Mouse (Mus musculus): Measurements from ENCODE around the gene Eif3k. TPM values are rescaled to one million over a fixed set of nuclear protein-coding genes. Genes with fewer than 3 reads are reported as not detected.

Gene Eif3k
- polyA plus RNA-seq, 1 experiment, result 328 TPM

DNA sequence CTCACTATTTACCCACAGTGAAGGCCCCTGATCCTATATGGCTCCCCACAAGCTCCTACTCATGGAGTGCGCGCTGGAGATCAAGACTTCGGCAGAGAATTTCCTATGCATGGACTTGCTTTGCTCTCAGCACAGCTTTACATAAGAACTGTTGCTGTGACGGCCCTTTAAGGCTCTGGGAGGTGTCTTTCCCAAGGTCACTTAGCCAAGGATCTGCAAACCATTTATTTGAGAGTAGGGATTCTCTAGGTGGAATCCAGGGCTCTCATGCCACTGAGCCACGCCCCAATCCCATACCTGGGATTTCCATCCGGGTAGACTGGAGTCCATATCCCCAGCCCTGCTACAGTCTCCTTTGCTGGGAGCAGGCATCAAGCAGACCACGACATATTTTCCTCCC lies 35.6 kb upstream of the Eif3k start:
- Histone ChIP-seq H3K4me1 (ENCODE audit: control insufficient read depth, insufficient read depth, low read length) (no peaks in the 10 kb centered on the region), H3K4me3 (ENCODE audit: insufficient read depth, low read length) (no peak overlapping the region), H3K27ac (ENCODE audit: insufficient read depth, low read length) (no peak overlapping the region)
- no peak for TF ChIP-seq POLR2A (IDR thresholded peaks at IDR 0.05; ENCODE audit: low read depth, low read length)
- TF ChIP-seq CTCF (IDR thresholded peaks at IDR 0.05; ENCODE audit: borderline replicate concordance, insufficient read depth, low read length), result no peak

- Histone ChIP-seq H3K4me1 (ENCODE audit: control insufficient read depth, insufficient read depth, low read length) (no peaks in the 10 kb centered on the region), H3K27ac (ENCODE audit: insufficient read depth, low read length) (no peak overlapping the region), H3K4me3 (ENCODE audit: insufficient read depth, low read length) (no peak overlapping the region)
Measured at GRCm38 (mm10) chr7:29016440-29016839, 34.8 kb upstream of the Eif3k start.

GRCm38 (mm10) chr7:29014984-29015383 lies 33.3 kb upstream of the Eif3k start:
- Histone ChIP-seq H3K4me3 (ENCODE audit: insufficient read depth, low read length) (no peak overlapping the region), H3K4me1 (ENCODE audit: control insufficient read depth, insufficient read depth, low read length) (no peaks in the 10 kb centered on the region), H3K27ac (ENCODE audit: insufficient read depth, low read length) (no peak overlapping the region)
- TF ChIP-seq CTCF (IDR thresholded peaks at IDR 0.05; ENCODE audit: borderline replicate concordance, insufficient read depth, low read length) (no peak), POLR2A (IDR thresholded peaks at IDR 0.05; ENCODE audit: low read depth, low read length) (no peak)

More at GRCm38 (mm10) chr7:29016440-29016839, 34.8 kb upstream of the Eif3k start:
- TF ChIP-seq POLR2A (IDR thresholded peaks at IDR 0.05; ENCODE audit: low read depth, low read length) (no peak), CTCF (IDR thresholded peaks at IDR 0.05; ENCODE audit: borderline replicate concordance, insufficient read depth, low read length) (no peak)

DNA sequence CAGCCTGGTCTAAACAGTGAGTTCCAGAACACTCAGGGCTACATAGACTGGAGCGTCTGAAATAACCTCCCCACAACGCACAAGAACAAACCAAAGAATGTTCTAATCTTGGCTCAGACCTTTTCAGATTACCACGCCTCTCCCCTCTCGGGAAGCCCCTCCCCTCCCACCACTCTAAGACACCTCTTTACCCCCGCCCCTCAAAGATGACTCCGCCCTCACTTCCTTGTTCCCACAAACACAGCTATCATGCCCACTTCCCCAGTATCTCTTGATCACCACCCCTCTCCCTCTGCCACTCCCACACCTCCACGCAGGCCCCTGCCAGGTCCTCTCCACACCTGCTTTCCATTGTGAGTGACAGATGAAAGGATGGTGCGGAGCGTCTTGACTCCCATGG lies 27.1 kb upstream of the Eif3k start:
- H3K4me3 ChIP-seq (ENCODE audit: insufficient read depth, low read length), result no peak overlapping the region
- H3K4me1 ChIP-seq (ENCODE audit: control insufficient read depth, insufficient read depth, low read length), result no peaks in the 10 kb centered on the region
- TF ChIP-seq POLR2A (IDR thresholded peaks at IDR 0.05; ENCODE audit: low read depth, low read length), result no peak
- TF ChIP-seq CTCF (IDR thresholded peaks at IDR 0.05; ENCODE audit: borderline replicate concordance, insufficient read depth, low read length), result no peak
- H3K27ac ChIP-seq (ENCODE audit: insufficient read depth, low read length), result no peak overlapping the region

GRCm38 (mm10) chr7:29008171-29008570 lies 26.5 kb upstream of the Eif3k start:
- no peak for TF ChIP-seq POLR2A (IDR thresholded peaks at IDR 0.05; ENCODE audit: low read depth, low read length)
- TF ChIP-seq CTCF (IDR thresholded peaks at IDR 0.05; ENCODE audit: borderline replicate concordance, insufficient read depth, low read length), result no peak
- no peak overlapping the region for H3K27ac ChIP-seq (ENCODE audit: insufficient read depth, low read length)
- no peaks in the 10 kb centered on the region for H3K4me1 ChIP-seq (ENCODE audit: control insufficient read depth, insufficient read depth, low read length)
- H3K4me3 ChIP-seq (ENCODE audit: insufficient read depth, low read length), result no peak overlapping the region

GRCm38 (mm10) chr7:29007224-29008101 lies 25.8 kb upstream of the Eif3k start:
- Histone ChIP-seq H3K4me3 (ENCODE audit: insufficient read depth, low read length) (no peak overlapping the region), H3K27ac (ENCODE audit: insufficient read depth, low read length) (no peak overlapping the region), H3K4me1 (ENCODE audit: control insufficient read depth, insufficient read depth, low read length) (no peaks in the 10 kb centered on the region)
- TF ChIP-seq POLR2A (IDR thresholded peaks at IDR 0.05; ENCODE audit: low read depth, low read length) (no peak), CTCF (IDR thresholded peaks at IDR 0.05; ENCODE audit: borderline replicate concordance, insufficient read depth, low read length) (no peak)

- TF ChIP-seq CTCF (IDR thresholded peaks at IDR 0.05; ENCODE audit: borderline replicate concordance, insufficient read depth, low read length) (no peak), POLR2A (IDR thresholded peaks at IDR 0.05; ENCODE audit: low read depth, low read length) (0 out of 2 replicates have a peak, but pooled peaks have one; percentile 21)
- H3K4me3 ChIP-seq (ENCODE audit: insufficient read depth, low read length), result peak overlapping the region; percentile 31
- no peaks in the 10 kb centered on the region for H3K4me1 ChIP-seq (ENCODE audit: control insufficient read depth, insufficient read depth, low read length)
- H3K27ac ChIP-seq (ENCODE audit: insufficient read depth, low read length), result no peak overlapping the region
Measured at GRCm38 (mm10) chr7:29000651-29001605, 19.3 kb upstream of the Eif3k start.

DNA sequence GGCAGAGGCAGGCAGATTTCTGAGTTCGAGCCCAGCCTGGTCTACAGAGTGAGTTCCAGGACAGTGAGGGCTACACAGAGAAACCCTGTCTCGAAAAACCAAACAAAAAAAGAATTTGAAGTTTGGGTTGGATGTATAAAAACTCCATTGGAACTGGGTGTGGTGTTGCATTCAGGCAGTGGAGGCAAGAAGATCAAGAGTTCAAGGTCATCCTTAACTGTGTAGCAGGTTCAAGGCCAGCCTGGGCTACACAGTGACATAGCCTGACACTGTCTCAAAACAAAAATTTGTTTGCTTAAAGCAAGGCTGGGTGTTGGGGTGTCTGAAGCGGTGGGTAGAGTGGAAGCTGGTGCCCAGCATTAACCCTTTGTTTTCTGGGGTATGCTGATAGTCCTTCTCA lies 11.7 kb upstream of the Eif3k start:
- no peaks in the 10 kb centered on the region for H3K4me1 ChIP-seq (ENCODE audit: control insufficient read depth, insufficient read depth, low read length)
- H3K4me3 ChIP-seq (ENCODE audit: insufficient read depth, low read length), result no peak overlapping the region
- TF ChIP-seq CTCF (IDR thresholded peaks at IDR 0.05; ENCODE audit: borderline replicate concordance, insufficient read depth, low read length), result no peak
- no peak for TF ChIP-seq POLR2A (IDR thresholded peaks at IDR 0.05; ENCODE audit: low read depth, low read length)
- no peak overlapping the region for H3K27ac ChIP-seq (ENCODE audit: insufficient read depth, low read length)

DNA sequence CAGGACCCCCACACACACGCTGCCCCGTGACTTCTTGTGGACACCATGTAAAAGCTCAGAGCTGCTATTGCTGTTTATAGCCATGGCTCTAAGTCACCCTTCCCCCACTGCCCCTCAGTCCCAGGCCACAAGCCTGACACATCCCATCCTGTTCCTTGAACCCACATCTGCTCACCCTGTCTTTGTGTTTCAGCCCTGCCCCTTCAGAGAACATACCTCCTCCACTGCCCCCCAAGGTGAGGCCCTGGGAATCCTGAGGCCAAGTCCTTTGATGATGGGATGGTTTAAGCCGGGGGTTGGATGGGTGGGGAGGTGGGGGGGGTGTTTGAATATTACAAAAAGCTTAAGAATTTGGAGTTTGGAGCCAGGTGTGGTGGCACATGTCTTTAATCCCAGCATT lies 11.3 kb upstream of the Eif3k start:
- TF ChIP-seq CTCF (IDR thresholded peaks at IDR 0.05; ENCODE audit: borderline replicate concordance, insufficient read depth, low read length) (no peak), POLR2A (IDR thresholded peaks at IDR 0.05; ENCODE audit: low read depth, low read length) (no peak)
- no peak overlapping the region for H3K4me3 ChIP-seq (ENCODE audit: insufficient read depth, low read length)
- H3K4me1 ChIP-seq (ENCODE audit: control insufficient read depth, insufficient read depth, low read length), result no peaks in the 10 kb centered on the region
- no peak overlapping the region for H3K27ac ChIP-seq (ENCODE audit: insufficient read depth, low read length)

Data from embryonic fibroblast, embryonic 13.5 days (primary cell).